Mouse (Mus musculus): ENCODE measurements at regions not wholly inside any gene's neighbourhood (a gene's known extent, or its start where the extent isn't known, plus 50 kb on each side); places are given as distances from the start of the nearest gene placed in this dataset.

DNA sequence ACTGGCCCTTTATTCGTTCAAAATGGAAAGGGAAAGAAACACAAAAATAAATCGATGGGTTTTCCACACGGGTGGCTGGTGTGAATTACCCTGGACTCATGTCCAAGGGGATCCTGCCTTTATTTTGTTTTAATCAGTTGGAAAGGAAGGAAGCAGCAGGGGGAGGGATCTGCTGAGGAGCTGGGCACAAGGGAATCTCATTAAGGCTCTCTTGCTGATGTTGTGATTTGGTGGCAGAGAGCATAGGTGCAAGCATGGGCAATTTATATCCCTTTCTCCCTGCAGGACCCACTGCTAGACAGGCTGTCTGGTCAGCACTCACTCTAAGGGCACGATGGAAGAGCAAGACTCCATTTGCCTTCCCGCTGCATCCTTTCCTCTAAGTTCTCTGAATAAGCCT, 469.2 kb downstream of the Epha7 start:
- Histone ChIP-seq H3K9me3 (ENCODE audit: control insufficient read depth, low read length) (0 out of 2 replicates have a peak, but pooled peaks cover 4% of the 10 kb centered on the region), H3K36me3 (ENCODE audit: control insufficient read depth, insufficient read depth, low read length) (no peaks in the 10 kb centered on the region), H3K4me2 (ENCODE audit: low read length) (peak overlapping the region; percentile 38), H3K4me3 (ENCODE audit: control insufficient read depth in 1 of 2, insufficient read depth in 1 of 2, low read depth in 1 of 2, low read length in 2 of 2) (no peak overlapping the region), H3K4me1 (ENCODE audit: control insufficient read depth in 2 of 2, insufficient read depth in 2 of 2, low read length in 2 of 2) (0 out of 4 replicates have a peak, but pooled peaks cover 2 to 5% of the 10 kb centered on the region in 2 experiments), H3K27me3 (ENCODE audit: control insufficient read depth, insufficient read depth, low read length) (no peaks in the 10 kb centered on the region), H3K9ac (ENCODE audit: low read length) (no peak overlapping the region), H3K27ac (replicated peaks in 1 of 2; ENCODE audit: control insufficient read depth in 1 of 2, insufficient read depth in 1 of 2, low read depth in 2 of 2, low read length in 2 of 2) (no peak overlapping the region)
- no peak for ATAC-seq (ENCODE audit: insufficient number of reproducible peaks, insufficient read depth, low FRiP score, low read depth)
- 41% methylated on average over 5 of the region's 5 CpGs for WGBS

DNA sequence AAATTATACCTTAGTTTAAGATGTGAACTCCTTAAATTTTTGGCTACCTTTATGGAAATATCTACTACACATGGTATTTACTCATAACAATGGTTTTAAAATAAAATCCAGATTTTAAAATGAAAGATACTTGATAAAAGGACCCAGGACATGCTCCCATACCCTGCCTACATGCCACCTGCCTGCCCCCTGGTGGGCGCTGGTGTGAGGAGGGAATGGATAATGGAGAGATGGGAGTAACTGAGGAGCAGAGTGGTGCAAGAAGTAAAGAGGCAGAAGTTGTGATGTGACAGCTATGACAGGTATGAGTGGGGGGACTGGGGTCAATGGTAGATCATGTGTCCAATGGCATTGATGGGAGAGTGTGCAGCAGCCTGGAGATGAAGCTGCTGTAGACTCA, 488.4 kb downstream of the Epha7 start:
- no peaks in the 10 kb centered on the region for H3K9me3 ChIP-seq (ENCODE audit: control insufficient read depth, low read length)
- H3K36me3 ChIP-seq (ENCODE audit: control insufficient read depth, insufficient read depth, low read length) = no peaks in the 10 kb centered on the region
- H3K4me3 ChIP-seq (ENCODE audit: control insufficient read depth in 1 of 2, insufficient read depth in 1 of 2, low read depth in 1 of 2, low read length in 2 of 2) = no peak overlapping the region
- H3K4me2 ChIP-seq (ENCODE audit: low read length) = no peak overlapping the region
- ATAC-seq (ENCODE audit: insufficient number of reproducible peaks, insufficient read depth, low FRiP score, low read depth) = no peak
- H3K27ac ChIP-seq (replicated peaks in 1 of 2; ENCODE audit: control insufficient read depth in 1 of 2, insufficient read depth in 1 of 2, low read depth in 2 of 2, low read length in 2 of 2) = no peak overlapping the region
- H3K4me1 ChIP-seq (ENCODE audit: control insufficient read depth in 2 of 2, insufficient read depth in 2 of 2, low read length in 2 of 2) = no peaks in the 10 kb centered on the region
- 55% methylated on average over 1 of the region's 1 CpGs for WGBS
- no peak overlapping the region for H3K9ac ChIP-seq (ENCODE audit: low read length)
- no peaks in the 10 kb centered on the region for H3K27me3 ChIP-seq (ENCODE audit: control insufficient read depth, insufficient read depth, low read length)

DNA sequence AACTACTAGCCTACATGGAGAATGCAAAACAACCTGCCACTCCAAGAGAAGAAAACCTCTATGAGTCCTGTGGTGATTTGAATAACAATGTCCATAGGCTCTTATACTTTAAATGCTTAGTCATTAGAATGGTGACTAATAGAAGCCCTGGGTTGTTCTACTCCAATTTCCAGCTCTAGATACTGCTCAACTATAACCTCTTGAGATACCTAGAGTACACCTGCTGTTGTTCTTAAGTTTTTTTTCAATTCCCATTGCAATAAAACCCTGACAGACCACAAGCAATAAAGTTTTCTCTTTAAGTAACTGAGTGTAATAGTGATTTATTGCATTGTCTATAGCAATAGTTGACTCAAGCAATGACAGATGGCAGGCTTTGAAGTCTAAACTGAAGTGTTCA, 491.0 kb downstream of the Epha7 start:
- Histone ChIP-seq H3K27ac (replicated peaks in 1 of 2; ENCODE audit: control insufficient read depth in 1 of 2, insufficient read depth in 1 of 2, low read depth in 2 of 2, low read length in 2 of 2) (no peak overlapping the region), H3K4me2 (ENCODE audit: low read length) (no peak overlapping the region), H3K27me3 (ENCODE audit: control insufficient read depth, insufficient read depth, low read length) (no peaks in the 10 kb centered on the region), H3K36me3 (ENCODE audit: control insufficient read depth, insufficient read depth, low read length) (no peaks in the 10 kb centered on the region), H3K4me1 (ENCODE audit: control insufficient read depth in 2 of 2, insufficient read depth in 2 of 2, low read length in 2 of 2) (no peaks in the 10 kb centered on the region), H3K9me3 (ENCODE audit: control insufficient read depth, low read length) (no peaks in the 10 kb centered on the region), H3K9ac (ENCODE audit: low read length) (no peak overlapping the region), H3K4me3 (ENCODE audit: control insufficient read depth in 1 of 2, insufficient read depth in 1 of 2, low read depth in 1 of 2, low read length in 2 of 2) (no peak overlapping the region)
- ATAC-seq (ENCODE audit: insufficient number of reproducible peaks, insufficient read depth, low FRiP score, low read depth) = no peak

DNA sequence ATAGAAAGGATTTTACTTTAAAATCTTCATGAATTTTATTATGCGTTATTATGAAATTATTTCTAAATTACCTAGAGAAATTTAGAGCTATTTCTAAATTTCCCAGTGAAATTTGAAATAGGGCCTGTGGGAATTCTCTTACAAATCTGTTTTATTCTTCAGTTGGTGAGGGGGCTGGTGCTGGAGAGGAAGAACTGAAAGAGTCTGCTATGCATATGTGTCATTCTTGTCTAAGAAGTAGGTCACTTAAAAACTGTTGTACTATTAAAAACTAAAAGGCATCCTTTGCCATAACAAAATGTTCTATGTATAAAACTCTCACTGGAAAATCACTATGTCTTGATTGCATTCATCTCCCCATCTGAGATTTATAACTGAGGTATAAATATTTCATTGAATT, 494.3 kb downstream of the Epha7 start:
- ATAC-seq (ENCODE audit: insufficient number of reproducible peaks, insufficient read depth, low FRiP score, low read depth) = no peak
- H3K36me3 ChIP-seq (ENCODE audit: control insufficient read depth, insufficient read depth, low read length) = no peaks in the 10 kb centered on the region
- no peak overlapping the region for H3K4me3 ChIP-seq (ENCODE audit: control insufficient read depth in 1 of 2, insufficient read depth in 1 of 2, low read depth in 1 of 2, low read length in 2 of 2)
- no peak overlapping the region for H3K4me2 ChIP-seq (ENCODE audit: low read length)
- H3K27ac ChIP-seq (replicated peaks in 1 of 2; ENCODE audit: control insufficient read depth in 1 of 2, insufficient read depth in 1 of 2, low read depth in 2 of 2, low read length in 2 of 2) = no peak overlapping the region
- no peak overlapping the region for H3K9ac ChIP-seq (ENCODE audit: low read length)
- H3K27me3 ChIP-seq (ENCODE audit: control insufficient read depth, insufficient read depth, low read length) = no peaks in the 10 kb centered on the region
- 89% methylated on average over 1 of the region's 1 CpGs for WGBS
- no peaks in the 10 kb centered on the region for H3K4me1 ChIP-seq (ENCODE audit: control insufficient read depth in 2 of 2, insufficient read depth in 2 of 2, low read length in 2 of 2)
- no peaks in the 10 kb centered on the region for H3K9me3 ChIP-seq (ENCODE audit: control insufficient read depth, low read length)

DNA sequence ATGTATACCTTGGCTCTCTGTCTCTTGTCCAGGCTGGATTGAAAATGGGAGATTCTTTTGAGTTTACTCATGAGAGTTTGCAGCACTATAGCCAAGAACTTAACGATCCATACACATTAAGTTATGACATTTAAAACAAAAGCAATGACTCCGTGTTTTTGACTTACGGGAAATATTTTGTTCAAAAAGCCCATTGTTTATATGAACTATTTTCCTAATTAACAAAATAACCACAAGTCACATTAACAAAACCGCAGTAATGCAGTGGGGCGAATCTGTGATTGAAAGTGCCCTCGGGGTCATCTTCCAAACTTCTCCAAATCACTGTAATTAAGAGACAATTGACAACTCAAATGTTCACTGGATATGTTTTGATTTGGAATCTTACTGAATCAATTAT, 511.0 kb downstream of the Epha7 start:
- no peaks in the 10 kb centered on the region for H3K9me3 ChIP-seq (ENCODE audit: control insufficient read depth, low read length)
- no peaks in the 10 kb centered on the region for H3K4me1 ChIP-seq (ENCODE audit: control insufficient read depth in 2 of 2, insufficient read depth in 2 of 2, low read length in 2 of 2)
- 87% methylated on average over 6 of the region's 6 CpGs for WGBS
- no peak overlapping the region for H3K4me3 ChIP-seq (ENCODE audit: control insufficient read depth in 1 of 2, insufficient read depth in 1 of 2, low read depth in 1 of 2, low read length in 2 of 2)
- H3K27ac ChIP-seq (replicated peaks in 1 of 2; ENCODE audit: control insufficient read depth in 1 of 2, insufficient read depth in 1 of 2, low read depth in 2 of 2, low read length in 2 of 2) = no peak overlapping the region
- no peak for ATAC-seq (ENCODE audit: insufficient number of reproducible peaks, insufficient read depth, low FRiP score, low read depth)
- no peaks in the 10 kb centered on the region for H3K27me3 ChIP-seq (ENCODE audit: control insufficient read depth, insufficient read depth, low read length)
- no peaks in the 10 kb centered on the region for H3K36me3 ChIP-seq (ENCODE audit: control insufficient read depth, insufficient read depth, low read length)
- no peak overlapping the region for H3K4me2 ChIP-seq (ENCODE audit: low read length)
- no peak overlapping the region for H3K9ac ChIP-seq (ENCODE audit: low read length)

DNA sequence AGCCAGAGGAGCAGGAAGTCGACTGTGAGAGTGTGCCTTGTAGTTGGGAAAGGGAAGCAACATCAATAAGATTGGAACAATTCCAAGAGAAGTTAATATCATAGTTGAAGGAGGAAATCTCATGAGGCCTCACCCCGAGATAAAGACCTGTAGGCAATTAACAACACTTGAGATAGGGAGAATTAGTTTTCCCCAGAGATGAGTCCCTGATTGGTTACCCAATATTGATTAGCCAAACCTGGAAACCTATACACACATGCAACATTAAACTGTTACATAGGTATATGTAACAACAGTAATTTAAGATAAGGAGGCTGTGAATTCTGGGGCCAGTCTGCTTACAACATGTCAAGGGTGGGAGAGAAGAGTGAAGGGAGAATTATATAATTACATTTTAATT, 516.2 kb downstream of the Epha7 start:
- H3K36me3 ChIP-seq (ENCODE audit: control insufficient read depth, insufficient read depth, low read length) = no peaks in the 10 kb centered on the region
- WGBS = 55% methylated on average over 2 of the region's 2 CpGs
- no peak overlapping the region for H3K4me3 ChIP-seq (ENCODE audit: control insufficient read depth in 1 of 2, insufficient read depth in 1 of 2, low read depth in 1 of 2, low read length in 2 of 2)
- H3K9me3 ChIP-seq (ENCODE audit: control insufficient read depth, low read length) = no peaks in the 10 kb centered on the region
- no peak for ATAC-seq (ENCODE audit: insufficient number of reproducible peaks, insufficient read depth, low FRiP score, low read depth)
- no peaks in the 10 kb centered on the region for H3K4me1 ChIP-seq (ENCODE audit: control insufficient read depth in 2 of 2, insufficient read depth in 2 of 2, low read length in 2 of 2)
- H3K9ac ChIP-seq (ENCODE audit: low read length) = no peak overlapping the region
- no peak overlapping the region for H3K4me2 ChIP-seq (ENCODE audit: low read length)
- H3K27me3 ChIP-seq (ENCODE audit: control insufficient read depth, insufficient read depth, low read length) = no peaks in the 10 kb centered on the region
- H3K27ac ChIP-seq (replicated peaks in 1 of 2; ENCODE audit: control insufficient read depth in 1 of 2, insufficient read depth in 1 of 2, low read depth in 2 of 2, low read length in 2 of 2) = no peak overlapping the region

DNA sequence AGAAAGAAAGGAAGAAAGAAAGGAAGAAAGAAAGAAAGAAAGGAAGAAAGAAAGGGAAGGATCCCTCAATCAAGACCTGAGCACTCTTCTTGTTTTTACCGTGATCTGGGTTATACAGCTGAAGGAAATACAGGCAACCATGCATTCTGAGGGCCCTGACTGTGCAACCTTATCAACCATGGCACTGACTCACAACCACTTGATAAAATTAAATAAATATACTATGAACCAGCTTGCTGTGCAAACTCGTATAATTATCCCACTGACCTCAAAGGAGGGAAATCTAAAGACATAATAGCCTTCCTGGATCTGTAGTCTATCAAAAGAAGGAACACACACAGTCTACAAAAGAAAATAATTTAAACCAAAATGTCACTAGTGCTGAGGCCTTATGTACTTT, 518.8 kb downstream of the Epha7 start:
- ATAC-seq (ENCODE audit: insufficient number of reproducible peaks, insufficient read depth, low FRiP score, low read depth) = no peak
- H3K27ac ChIP-seq (replicated peaks in 1 of 2; ENCODE audit: control insufficient read depth in 1 of 2, insufficient read depth in 1 of 2, low read depth in 2 of 2, low read length in 2 of 2) = no peak overlapping the region
- H3K4me2 ChIP-seq (ENCODE audit: low read length) = no peak overlapping the region
- H3K4me1 ChIP-seq (ENCODE audit: control insufficient read depth in 2 of 2, insufficient read depth in 2 of 2, low read length in 2 of 2) = no peaks in the 10 kb centered on the region
- H3K4me3 ChIP-seq (ENCODE audit: control insufficient read depth in 1 of 2, insufficient read depth in 1 of 2, low read depth in 1 of 2, low read length in 2 of 2) = no peak overlapping the region
- H3K36me3 ChIP-seq (ENCODE audit: control insufficient read depth, insufficient read depth, low read length) = no peaks in the 10 kb centered on the region
- H3K27me3 ChIP-seq (ENCODE audit: control insufficient read depth, insufficient read depth, low read length) = no peaks in the 10 kb centered on the region
- 41% methylated on average over 2 of the region's 2 CpGs for WGBS
- H3K9ac ChIP-seq (ENCODE audit: low read length) = no peak overlapping the region
- no peaks in the 10 kb centered on the region for H3K9me3 ChIP-seq (ENCODE audit: control insufficient read depth, low read length)

DNA sequence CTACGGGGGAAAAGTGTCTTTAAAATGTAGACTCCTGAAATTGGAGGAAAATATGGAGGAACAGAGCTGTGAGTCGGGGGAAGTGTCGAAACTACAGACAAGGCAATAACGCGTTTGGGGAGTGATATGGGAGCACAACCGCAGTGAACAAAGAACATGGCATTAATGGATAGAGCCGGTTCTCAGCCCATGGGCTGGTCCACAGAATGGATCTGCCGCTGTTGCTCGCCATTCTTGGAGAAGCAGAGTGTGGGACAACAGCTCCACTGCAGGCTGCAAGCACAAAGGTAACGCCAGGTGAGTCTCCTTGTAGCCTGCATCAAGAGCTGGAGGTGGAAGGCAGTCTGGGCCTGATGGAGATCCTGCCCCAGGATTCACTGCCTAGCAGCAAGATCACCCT, 524.3 kb downstream of the Epha7 start:
- H3K4me1 ChIP-seq (ENCODE audit: control insufficient read depth in 2 of 2, insufficient read depth in 2 of 2, low read length in 2 of 2) = no peaks in the 10 kb centered on the region
- ATAC-seq (ENCODE audit: insufficient number of reproducible peaks, insufficient read depth, low FRiP score, low read depth) = no peak
- no peak overlapping the region for H3K27ac ChIP-seq (replicated peaks in 1 of 2; ENCODE audit: control insufficient read depth in 1 of 2, insufficient read depth in 1 of 2, low read depth in 2 of 2, low read length in 2 of 2)
- no peaks in the 10 kb centered on the region for H3K36me3 ChIP-seq (ENCODE audit: control insufficient read depth, insufficient read depth, low read length)
- no peak overlapping the region for H3K9ac ChIP-seq (ENCODE audit: low read length)
- 84% methylated on average over 10 of the region's 10 CpGs for WGBS
- H3K9me3 ChIP-seq (ENCODE audit: control insufficient read depth, low read length) = no peaks in the 10 kb centered on the region
- H3K27me3 ChIP-seq (ENCODE audit: control insufficient read depth, insufficient read depth, low read length) = no peaks in the 10 kb centered on the region
- no peak overlapping the region for H3K4me3 ChIP-seq (ENCODE audit: control insufficient read depth in 1 of 2, insufficient read depth in 1 of 2, low read depth in 1 of 2, low read length in 2 of 2)
- H3K4me2 ChIP-seq (ENCODE audit: low read length) = no peak overlapping the region

Data from heart, embryonic 14.5 days (tissue).